Mouse (Mus musculus) small intestine, adult 2 months (tissue): ENCODE measurements around the gene Sorl1. TPM values are rescaled to one million over a fixed set of nuclear protein-coding genes. Genes with fewer than 3 reads are reported as not detected.
A peak's percentile ranks its signal among the peaks of the same experiment; 100 is the strongest.

Experiments used
- H3K27ac ChIP-seq: fragments of 200-500 bp; 2 replicates; pipeline ENCODE4 v1.5.1; 2012; ENCODE audit warnings: low read depth, low read length, control low read depth, inconsistent platforms; ENCODE audit not compliant: insufficient read depth
- H3K27me3 ChIP-seq: fragments of 200-500 bp; 2 replicates; pipeline ENCODE4 v1.6.1; 2012; ENCODE audit warnings: mild to moderate bottlenecking, moderate library complexity, low read length, inconsistent platforms; ENCODE audit not compliant: control insufficient read depth, insufficient read depth
- H3K36me3 ChIP-seq: fragments of 200-500 bp; 2 replicates; pipeline ENCODE4 v1.6.1; 2012; ENCODE audit warnings: mild to moderate bottlenecking, low read length, control low read depth, inconsistent platforms; ENCODE audit not compliant: control insufficient read depth, insufficient read depth
- H3K4me1 ChIP-seq: fragments of 200-500 bp; 2 replicates; pipeline ENCODE4 v1.6.1; 2012; ENCODE audit warnings: low read length, inconsistent platforms, mixed read lengths; ENCODE audit not compliant: control insufficient read depth, insufficient read depth, insufficient read length
- H3K4me3 ChIP-seq: fragments of 200-500 bp; 2 replicates; pipeline ENCODE4 v1.5.1; 2012; ENCODE audit warnings: low read depth, mild to moderate bottlenecking, control low read depth, inconsistent platforms, low read length, moderate library complexity
- CTCF ChIP-seq: fragments of 200-500 bp; IDR thresholded peaks from 2 replicates; pipeline ENCODE4 v1.5.1; 2012; ENCODE audit warnings: low read depth, mild to moderate bottlenecking, control low read depth, inconsistent platforms, low read length, moderate library complexity, mixed read lengths; ENCODE audit not compliant: insufficient replicate concordance, insufficient read length; ENCODE audit errors: extremely low read depth
- POLR2A ChIP-seq: fragments of 200-500 bp; IDR thresholded peaks from 2 replicates; pipeline ENCODE4 v1.6.1; 2012; ENCODE audit warnings: low read depth, mild to moderate bottlenecking, control low read depth, inconsistent platforms, low read length, moderate library complexity
- WGBS: fragments of 180-500 bp; shearing (Covaris S2); methylation state at CpG from one replicate; pipeline ENCODE4 v1.1.7; 2018; 5-methylcytosine and 5-hydroxymethylcytosine counted together
- polyA plus RNA-seq: library from polyadenylated mRNA; depleted of rRNA; stranded (reverse); fragments of >200 nt; gene quantifications from 2 replicates; pipeline ENCODE4 v1.2.3, GENCODE M21; 2012

The Sorl1 gene
- polyA plus RNA-seq, 1 experiment: 16.1 TPM

GRCm38 (mm10) chr9:41942970-41943635 is 181.0 kb downstream of the Sorl1 start:
- no peak overlapping the region for H3K27ac ChIP-seq
- WGBS: 28% methylated on average over 4 of the region's 4 CpGs
- H3K36me3 ChIP-seq: no peaks in the 10 kb centered on the region
- H3K4me3 ChIP-seq: no peak overlapping the region
- TF ChIP-seq POLR2A (no peak), CTCF (no peak)
- H3K27me3 ChIP-seq: no peaks in the 10 kb centered on the region
- no peaks in the 10 kb centered on the region; the same call in 1 of the 2 replicates for H3K4me1 ChIP-seq

- H3K36me3 ChIP-seq: no peaks in the 10 kb centered on the region
- no peak overlapping the region for H3K27ac ChIP-seq
- WGBS: 90% methylated on average over 10 of the region's 10 CpGs
- peaks cover 6% of the 10 kb centered on the region for H3K4me1 ChIP-seq
- no peak for TF ChIP-seq POLR2A
- TF ChIP-seq CTCF: no peak
- no peak overlapping the region for H3K4me3 ChIP-seq
- 0 out of 2 replicates have a peak, but pooled peaks cover 4% of the 10 kb centered on the region for H3K27me3 ChIP-seq
Measured at GRCm38 (mm10) chr9:41940311-41940853, 183.7 kb downstream of the Sorl1 start.

GRCm38 (mm10) chr9:41938449-41938848 is 185.6 kb downstream of the Sorl1 start:
- no peak overlapping the region for H3K27ac ChIP-seq
- 59% methylated on average over 8 of the region's 8 CpGs for WGBS
- H3K4me3 ChIP-seq: no peak overlapping the region

GRCm38 (mm10) chr9:41937967-41938348 is 186.1 kb downstream of the Sorl1 start:
- Histone ChIP-seq H3K4me3 (no peak overlapping the region), H3K27me3 (0 out of 2 replicates have a peak, but pooled peaks cover 4% of the 10 kb centered on the region), H3K27ac (no peak overlapping the region), H3K36me3 (no peaks in the 10 kb centered on the region), H3K4me1 (peaks cover 7% of the 10 kb centered on the region)
- TF ChIP-seq CTCF (no peak), POLR2A (no peak)
- 14% methylated on average over 3 of the region's 3 CpGs for WGBS

More at GRCm38 (mm10) chr9:41938449-41938848, 185.6 kb downstream of the Sorl1 start:
- Histone ChIP-seq H3K27me3 (0 out of 2 replicates have a peak, but pooled peaks cover 4% of the 10 kb centered on the region), H3K36me3 (no peaks in the 10 kb centered on the region), H3K4me1 (peaks cover 7% of the 10 kb centered on the region)
- no peak for TF ChIP-seq POLR2A
- no peak for TF ChIP-seq CTCF

- Histone ChIP-seq H3K27me3 (0 out of 2 replicates have a peak, but pooled peaks cover 4% of the 10 kb centered on the region), H3K4me3 (no peak overlapping the region), H3K27ac (no peak overlapping the region), H3K36me3 (no peaks in the 10 kb centered on the region), H3K4me1 (peaks cover 7% of the 10 kb centered on the region)
- TF ChIP-seq CTCF (no peak), POLR2A (no peak)
- WGBS: 72% methylated on average over 8 of the region's 8 CpGs
Measured at GRCm38 (mm10) chr9:41937341-41937966, 186.6 kb downstream of the Sorl1 start.

GRCm38 (mm10) chr9:41936598-41936997 is 187.5 kb downstream of the Sorl1 start:
- TF ChIP-seq POLR2A: no peak
- TF ChIP-seq CTCF: no peak
- 73% methylated on average over 1 of the region's 1 CpGs for WGBS
- Histone ChIP-seq H3K27ac (no peak overlapping the region), H3K4me1 (peaks cover 7% of the 10 kb centered on the region), H3K27me3 (0 out of 2 replicates have a peak, but pooled peaks cover 4% of the 10 kb centered on the region), H3K4me3 (no peak overlapping the region), H3K36me3 (no peaks in the 10 kb centered on the region)

GRCm38 (mm10) chr9:41935979-41936378 is 188.1 kb downstream of the Sorl1 start:
- Histone ChIP-seq H3K4me1 (peaks cover 7% of the 10 kb centered on the region), H3K27me3 (0 out of 2 replicates have a peak, but pooled peaks cover 4% of the 10 kb centered on the region), H3K36me3 (no peaks in the 10 kb centered on the region), H3K4me3 (peak overlapping the region; percentile 50), H3K27ac (no peak overlapping the region)
- WGBS: 9% methylated on average over 10 of the region's 10 CpGs
- no peak for TF ChIP-seq POLR2A
- TF ChIP-seq CTCF: no peak
